Mouse (Mus musculus): Measurements from ENCODE around the gene Igfbp2.

- no peak for TF ChIP-seq CTCF (IDR thresholded peaks at IDR 0.05; ENCODE audit: low read depth, low read length)
- TF ChIP-seq EP300 (IDR thresholded peaks at IDR 0.05; ENCODE audit: insufficient read depth, low read depth, low read length): no peak
Measured at GRCm38 (mm10) chr1:72780720-72781119, 43.6 kb upstream of the Igfbp2 start.
